9 mouse cellular contexts compared by ENCODE assay signal in genomic region chr16:96280719-96281605, GRCm38 (mm10). TPM values are rescaled to one million over a fixed set of nuclear protein-coding genes. Genes with fewer than 3 reads are reported as not detected.
DNase-seq lines count a peak whose midpoint lies in the region; ATAC-seq and TF ChIP-seq lines count a peak whose summit lies in the region.
"Had no signal": no experiment of that assay in that cellular context is flagged by ENCODE, and none has a peak within 500 bp of the region (broad histone marks: within the 10 kb centered on the region; RNA-seq: fewer than 3 reads in every experiment).

No protein-coding gene starts in this region.

- no peaks in the 10 kb centered on the region for H3K36me3 ChIP-seq in lung, embryonic 14.5 days (ENCODE audit: insufficient read depth)
- H3K36me3 ChIP-seq in heart, embryonic 12.5 days: no peaks in the 10 kb centered on the region
- no peaks in the 10 kb centered on the region for H3K36me3 ChIP-seq in kidney, embryonic 14.5 days (ENCODE audit: control insufficient read depth, insufficient read depth, low read length)
- no peaks in the 10 kb centered on the region for H3K36me3 ChIP-seq in limb, embryonic 13.5 days
- H3K36me3 ChIP-seq: G1E had no signal

- peak overlapping the region; percentile 39 for H3K4me3 ChIP-seq in lung, embryonic 14.5 days (ENCODE audit: low read depth, low read length)
- peak overlapping the region; percentile 34 for H3K4me3 ChIP-seq in heart, embryonic 12.5 days
- H3K4me3 ChIP-seq in kidney, embryonic 14.5 days (ENCODE audit: low read length): peak overlapping the region; percentile 28
- peak overlapping the region; percentile 47 for H3K4me3 ChIP-seq in limb, embryonic 13.5 days
- peak overlapping the region; percentile 69 for H3K4me3 ChIP-seq in olfactory bulb, adult 2 months (ENCODE audit: insufficient read depth, low read depth, low read length)

- ATAC-seq in lung, embryonic 14.5 days (ENCODE audit: insufficient read depth): peak; percentile 87
- peak; percentile 9; the same call in 1 of the 2 replicates for ATAC-seq in heart, embryonic 12.5 days (ENCODE audit: insufficient number of reproducible peaks, low FRiP score)
- peak; percentile 83 for ATAC-seq in kidney, embryonic 14.5 days (ENCODE audit: low FRiP score, low TSS enrichment)
- ATAC-seq in limb, embryonic 13.5 days (ENCODE audit: low FRiP score, low read depth): peak; percentile 51; the same call in 1 of the 2 replicates

- TF ChIP-seq CTCF in lung, embryonic 14.5 days (IDR thresholded peaks at IDR 0.05; ENCODE audit: low read depth): no peak
- TF ChIP-seq CTCF in olfactory bulb, adult 2 months (IDR thresholded peaks at IDR 0.05; ENCODE audit: insufficient read depth, low read depth, low read length): no peak

- H3K27ac ChIP-seq in lung, embryonic 14.5 days (ENCODE audit: low read depth): no peak overlapping the region
- H3K27ac ChIP-seq in heart, embryonic 12.5 days (ENCODE audit: poor library complexity, severe bottlenecking): no peak overlapping the region
- H3K27ac ChIP-seq in kidney, embryonic 14.5 days (ENCODE audit: low read depth, low read length): no peak overlapping the region
- no peak overlapping the region for H3K27ac ChIP-seq in limb, embryonic 13.5 days
- H3K27ac ChIP-seq in olfactory bulb, adult 2 months (ENCODE audit: insufficient read depth, low read depth, low read length): peak overlapping the region; percentile 68

- 2% methylated on average over 38 of the region's 38 CpGs for WGBS in lung, embryonic 14.5 days
- 4% methylated on average over 38 of the region's 38 CpGs for WGBS in heart, embryonic 12.5 days
- 2% methylated on average over 38 of the region's 38 CpGs for WGBS in kidney, embryonic 14.5 days
- WGBS in limb, embryonic 13.5 days: 5% methylated on average over 38 of the region's 38 CpGs
- 2% methylated on average over 38 of the region's 38 CpGs for WGBS in olfactory bulb, adult 2 months

- no peaks in the 10 kb centered on the region for H3K9me3 ChIP-seq in lung, embryonic 14.5 days (ENCODE audit: low read depth, low read length)
- H3K9me3 ChIP-seq in heart, embryonic 12.5 days (replicated peaks): no peaks in the 10 kb centered on the region
- H3K9me3 ChIP-seq in kidney, embryonic 14.5 days (ENCODE audit: control insufficient read depth, low read length): no peaks in the 10 kb centered on the region
- no peaks in the 10 kb centered on the region for H3K9me3 ChIP-seq in limb, embryonic 13.5 days
- H3K9me3 ChIP-seq: G1E had no signal

- peaks cover 32% of the 10 kb centered on the region for H3K27me3 ChIP-seq in lung, embryonic 14.5 days (ENCODE audit: insufficient read depth, low read length)
- peaks cover 60% of the 10 kb centered on the region for H3K27me3 ChIP-seq in heart, embryonic 12.5 days (replicated peaks)
- peaks cover 14% of the 10 kb centered on the region; the same call in 1 of the 2 replicates for H3K27me3 ChIP-seq in kidney, embryonic 14.5 days (ENCODE audit: control insufficient read depth, insufficient read depth, low read length)
- H3K27me3 ChIP-seq in limb, embryonic 13.5 days: peaks cover 59% of the 10 kb centered on the region

- TF ChIP-seq POLR2A in olfactory bulb, adult 2 months (IDR thresholded peaks at IDR 0.05; ENCODE audit: insufficient read depth, low read depth, low read length): peak; percentile 78

- peak; percentile 74 for DNase-seq in lung, embryonic 14.5 days
- no peak for DNase-seq in lung, postnatal 25 days (ENCODE audit: low spot score)
- DNase-seq in embryo, embryonic 10 days (ENCODE audit: low spot score): peak; percentile 89
- DNase-seq in spleen, postnatal 14 days (ENCODE audit: low spot score in 2 of 2): no peak

- no peaks in the 10 kb centered on the region for H3K4me1 ChIP-seq in lung, embryonic 14.5 days (ENCODE audit: insufficient read depth)
- peaks cover 8% of the 10 kb centered on the region for H3K4me1 ChIP-seq in heart, embryonic 12.5 days (replicated peaks)
- H3K4me1 ChIP-seq in kidney, embryonic 14.5 days (ENCODE audit: control insufficient read depth, insufficient read depth, low read length): 0 out of 2 replicates have a peak, but pooled peaks cover 5% of the 10 kb centered on the region
- H3K4me1 ChIP-seq in limb, embryonic 13.5 days: peaks cover 11% of the 10 kb centered on the region
- peaks cover 25% of the 10 kb centered on the region for H3K4me1 ChIP-seq in olfactory bulb, adult 2 months (ENCODE audit: control insufficient read depth, insufficient read depth, low read length)

- H3K9ac ChIP-seq in lung, embryonic 14.5 days: peak overlapping the region; percentile 33
- peak overlapping the region; percentile 43; the same call in 1 of the 2 replicates for H3K9ac ChIP-seq in heart, embryonic 12.5 days
- peak overlapping the region; percentile 45 for H3K9ac ChIP-seq in kidney, embryonic 14.5 days (ENCODE audit: low read depth, low read length)
- H3K9ac ChIP-seq in limb, embryonic 13.5 days: peak overlapping the region; percentile 62

- peak overlapping the region; percentile 67 for H3K4me2 ChIP-seq in lung, embryonic 14.5 days
- peak overlapping the region; percentile 78 for H3K4me2 ChIP-seq in heart, embryonic 12.5 days
- H3K4me2 ChIP-seq in kidney, embryonic 14.5 days (replicated peaks; ENCODE audit: low read depth, low read length): peak overlapping the region; percentile 75
- peak overlapping the region; percentile 85 for H3K4me2 ChIP-seq in limb, embryonic 13.5 days (replicated peaks)

RNA-seq across cellular contexts. Expression of gene B3galt5, which starts 45.4 kb away (rescaled TPM):
- polyA plus RNA-seq in lung, embryonic 14.5 days (2014; fragmentation: Nextera tagmentation; extraction: Ambion mirVana): 3.6 and 5.3 TPM in 2 replicates
- polyA plus RNA-seq in heart, embryonic 12.5 days (2016; fragmentation: Nextera tagmentation; extraction: Ambion mirVana): 0.05 TPM in 1 of 2 replicates, not detected in the other
- polyA plus RNA-seq in kidney, embryonic 14.5 days (2014; fragmentation: Nextera tagmentation; extraction: Ambion mirVana): 1.1 and 2.8 TPM in 2 replicates
- polyA plus RNA-seq in limb, embryonic 13.5 days (2015; fragmentation: Nextera tagmentation; extraction: Ambion mirVana): 0.23 and 0.24 TPM in 2 replicates
- polyA plus RNA-seq in olfactory bulb, adult 2 months (2012; ENCODE audit: insufficient read depth, insufficient read length, low replicate concordance, missing spikeins): not detected in 2 replicates
- polyA plus RNA-seq: G1E had no signal

Comparison
In these comparisons a context has a peak if more than half of its experiments do, and no peak if none do; other contexts are left out.
1. DNase-seq: peak in lung, embryonic 14.5 days (single experiment) and embryo, embryonic 10 days (single experiment); none in lung, postnatal 25 days (single experiment) and spleen, postnatal 14 days (0 of 2).
2. ATAC-seq: peak in every context shown above with its lines; median percentile 87 in lung, embryonic 14.5 days; 83 in kidney, embryonic 14.5 days; 51 in limb, embryonic 13.5 days; 9 in heart, embryonic 12.5 days.
3. Peak in every context shown above with its lines, with median percentiles within 50 percentile points of each other: H3K4me2 ChIP-seq, H3K4me3 ChIP-seq and H3K9ac ChIP-seq.